ENCODE assay signal across 1 mouse cellular context in the genomic region with DNA sequence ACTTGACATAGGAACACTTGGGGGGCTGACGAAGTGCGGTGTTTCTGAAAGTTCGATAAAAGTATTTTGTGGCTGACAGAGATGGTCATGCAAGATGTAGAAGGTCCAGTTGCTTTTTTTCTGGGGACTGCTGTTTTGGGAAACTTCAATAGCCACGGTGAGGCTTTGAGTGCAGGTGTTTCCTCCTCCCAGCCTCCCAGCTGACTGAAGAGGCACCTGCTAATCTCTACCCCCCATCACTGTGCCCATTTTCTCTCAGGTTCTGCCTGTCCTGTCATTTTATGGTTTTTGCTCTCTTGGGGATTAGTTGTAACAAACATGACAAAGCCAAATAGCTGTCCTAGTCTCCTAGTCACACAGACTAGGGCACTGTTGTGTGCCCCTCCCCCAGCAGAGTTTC.
TF ChIP-seq lines count a peak whose summit lies in the region.

No protein-coding gene starts in this region.

TF ChIP-seq in CH12.LX, 34 proteins besides CTCF, POLR2A, EP300 and RAD21 (continued from another document):
- no peak for TF ChIP-seq IRF4 (IDR thresholded peaks at IDR 0.05; ENCODE audit: low read depth, low read length)
- TF ChIP-seq SIN3A (IDR thresholded peaks at IDR 0.05; ENCODE audit: low read length) = no peak
- TF ChIP-seq POLR2AphosphoS2 (IDR thresholded peaks at IDR 0.05; ENCODE audit: low read depth, low read length) = no peak
- no peak for TF ChIP-seq MAX (IDR thresholded peaks at IDR 0.05; ENCODE audit: low read length)
- no peak for TF ChIP-seq MAZ (IDR thresholded peaks at IDR 0.05; ENCODE audit: low read depth, low read length)
- TF ChIP-seq USF2 (conservative IDR thresholded peaks at IDR 0.05; ENCODE audit: low read depth, low read length) = no peak
- no peak for TF ChIP-seq MXI1 (IDR thresholded peaks at IDR 0.05; ENCODE audit: low read depth, low read length)
